Mouse (Mus musculus) mesoderm, embryonic 11.5 days (tissue): ENCODE measurements around the gene Rspo3.

ENCODE experiments used
- DNase-seq: peaks from one replicate; pipeline ENCODE4 v3.0.0-alpha.2; 2012; ENCODE audit warnings: low read depth, low spot score

Rspo3 gene

GRCm38 (mm10) chr10:29535546-29536260, at the start of gene Rspo3:
Gene Rspo3 (minus strand): TSS chr10:29535867.
- peak; percentile 60 for DNase-seq

GRCm38 (mm10) chr10:29581940-29582339, 46.3 kb upstream of the Rspo3 start:
- no peak for DNase-seq

GRCm38 (mm10) chr10:29581476-29581875, 45.8 kb upstream of the Rspo3 start:
- DNase-seq: no peak

- DNase-seq: no peak
These were observed 20.3 kb upstream of the Rspo3 start for GRCm38 (mm10) chr10:29555983-29556382.

- DNase-seq: no peak
These were observed 18.7 kb upstream of the Rspo3 start for GRCm38 (mm10) chr10:29554365-29554764.

GRCm38 (mm10) chr10:29542982-29543381, 7.3 kb upstream of the Rspo3 start:
- DNase-seq: no peak

- DNase-seq: no peak
These were observed 3.8 kb upstream of the Rspo3 start for GRCm38 (mm10) chr10:29539516-29539915.

GRCm38 (mm10) chr10:29538791-29539190, 3.1 kb upstream of the Rspo3 start:
- no peak for DNase-seq

- DNase-seq: no peak
These were observed 838 bp downstream of the Rspo3 start for GRCm38 (mm10) chr10:29534830-29535227.

- DNase-seq: peak; percentile 34
These were observed 1.5 kb downstream of the Rspo3 start for GRCm38 (mm10) chr10:29533846-29534829.

GRCm38 (mm10) chr10:29532821-29533715, 2.6 kb downstream of the Rspo3 start:
- DNase-seq: peak; percentile 85

GRCm38 (mm10) chr10:29513563-29513962, 22.1 kb downstream of the Rspo3 start:
- DNase-seq: no peak

GRCm38 (mm10) chr10:29508167-29508566, 27.5 kb downstream of the Rspo3 start:
- DNase-seq: no peak

GRCm38 (mm10) chr10:29497205-29497822, 38.4 kb downstream of the Rspo3 start:
- DNase-seq: no peak

GRCm38 (mm10) chr10:29493996-29494395, 41.7 kb downstream of the Rspo3 start:
- no peak for DNase-seq

GRCm38 (mm10) chr10:29480945-29481344, 54.7 kb downstream of the Rspo3 start:
- no peak for DNase-seq

GRCm38 (mm10) chr10:29479401-29479800, 56.3 kb downstream of the Rspo3 start:
- no peak for DNase-seq

- no peak for DNase-seq
These were observed 65.2 kb downstream of the Rspo3 start for GRCm38 (mm10) chr10:29470454-29470853.

GRCm38 (mm10) chr10:29460100-29460499, 75.6 kb downstream of the Rspo3 start:
- DNase-seq: no peak

GRCm38 (mm10) chr10:29459632-29460031, 76.0 kb downstream of the Rspo3 start:
- DNase-seq: no peak

GRCm38 (mm10) chr10:29445076-29445475, 90.6 kb downstream of the Rspo3 start:
- DNase-seq: no peak
